Mouse (Mus musculus) stomach, postnatal 0 days (tissue): ENCODE results near the gene Sypl2. TPM values are rescaled to one million over a fixed set of nuclear protein-coding genes. Genes with fewer than 3 reads are reported as not detected.

Experiments used
- ATAC-seq: fragments of 200-750 bp; cut with Nextera tagmentation; 2 replicates; pipeline ENCODE4 v1.8.0; 2017; ENCODE audit not compliant: low FRiP score, low TSS enrichment
- DNase-seq: peaks from one replicate; pipeline ENCODE4 v3.0.0-alpha.2; 2016; ENCODE audit warnings: low spot score
- H3K27ac ChIP-seq: fragments of 300-500 bp; sonication (generic); replicated peaks from 2 replicates; pipeline ENCODE4 v1.5.1; 2014; ENCODE audit warnings: mild to moderate bottlenecking, control low read depth
- H3K27me3 ChIP-seq: fragments of 300-500 bp; sonication (generic); 2 replicates; pipeline ENCODE4 v1.6.1; 2014; ENCODE audit warnings: low read length; ENCODE audit not compliant: control insufficient read depth, insufficient read depth
- H3K36me3 ChIP-seq: fragments of 300-500 bp; sonication (generic); 2 replicates; pipeline ENCODE4 v1.6.1; 2014; ENCODE audit warnings: low read length, mixed read lengths; ENCODE audit not compliant: control insufficient read depth, insufficient read depth
- H3K4me1 ChIP-seq: fragments of 300-500 bp; sonication (generic); replicated peaks from 2 replicates; pipeline ENCODE4 v1.6.1; 2014; ENCODE audit warnings: antibody characterized with exemption; ENCODE audit not compliant: control insufficient read depth, insufficient read depth
- H3K4me2 ChIP-seq: fragments of 300-500 bp; sonication (generic); replicated peaks from 2 replicates; pipeline ENCODE4 v1.6.1; 2014; ENCODE audit warnings: low read depth, mild to moderate bottlenecking, control low read depth, moderate library complexity
- H3K4me3 ChIP-seq: fragments of 300-500 bp; sonication (generic); 2 replicates; pipeline ENCODE4 v1.5.1; 2014; ENCODE audit warnings: low read depth, low read length, control low read depth
- H3K9ac ChIP-seq: fragments of 300-500 bp; sonication (generic); 2 replicates; pipeline ENCODE4 v1.6.1; 2014; ENCODE audit warnings: mild to moderate bottlenecking, low read length, control low read depth, mixed read lengths
- H3K9me3 ChIP-seq: fragments of 300-500 bp; sonication (generic); 2 replicates; pipeline ENCODE4 v1.6.1; 2016; ENCODE audit warnings: low read length; ENCODE audit not compliant: control insufficient read depth
- CTCF ChIP-seq: IDR thresholded peaks from 2 replicates; pipeline ENCODE4 v1.5.1; 2016; ENCODE audit warnings: antibody characterized with exemption, low read depth, mild to moderate bottlenecking, moderate library complexity
- EP300 ChIP-seq: optimal IDR thresholded peaks from 2 replicates; pipeline ENCODE3; 2016; ENCODE audit warnings: antibody characterized with exemption
- WGBS: fragments of 180-500 bp; shearing (Covaris S2); extraction: QIAGEN DNeasy Blood & Tissue Kit; methylation state at CpG from one replicate; pipeline ENCODE4 v1.1.7; 2014; 5-methylcytosine and 5-hydroxymethylcytosine counted together
- polyA plus RNA-seq: library from polyadenylated mRNA; unstranded; fragments of >200 nt; fragmentation: Nextera tagmentation; extraction: Ambion mirVana; gene quantifications from 2 replicates; pipeline ENCODE4 v1.2.1, GENCODE M21; 2015

Gene Sypl2
- polyA plus RNA-seq, 1 experiment from 2014 or later = 0.04 TPM

GRCm38 (mm10) chr3:108220661-108221060, 5.8 kb downstream of the Sypl2 start:
- Histone ChIP-seq H3K4me2 (no peak overlapping the region), H3K36me3 (no peaks in the 10 kb centered on the region), H3K9me3 (no peaks in the 10 kb centered on the region), H3K4me1 (no peaks in the 10 kb centered on the region), H3K4me3 (no peak overlapping the region), H3K9ac (no peak overlapping the region), H3K27ac (no peak overlapping the region), H3K27me3 (no peaks in the 10 kb centered on the region)
- TF ChIP-seq CTCF (no peak), EP300 (no peak)
- ATAC-seq (no peak), DNase-seq (no peak)
- 67% methylated on average over 3 of the region's 3 CpGs for WGBS

- Histone ChIP-seq H3K27ac (no peak overlapping the region), H3K27me3 (no peaks in the 10 kb centered on the region), H3K4me3 (no peak overlapping the region), H3K36me3 (no peaks in the 10 kb centered on the region), H3K9ac (no peak overlapping the region), H3K9me3 (no peaks in the 10 kb centered on the region), H3K4me2 (no peak overlapping the region), H3K4me1 (no peaks in the 10 kb centered on the region)
- WGBS = 9% methylated on average over 5 of the region's 5 CpGs
- peak; percentile 64 for DNase-seq
- ATAC-seq = no peak
- no peak for TF ChIP-seq EP300
- TF ChIP-seq CTCF = no peak
Observed at GRCm38 (mm10) chr3:108214734-108215133, 11.7 kb downstream of the Sypl2 start.

- H3K4me2 ChIP-seq = no peak overlapping the region
- no peaks in the 10 kb centered on the region for H3K27me3 ChIP-seq
- no peak for DNase-seq
- no peak overlapping the region for H3K4me3 ChIP-seq
- TF ChIP-seq CTCF (peak; percentile 25; the same call in 1 of the 2 replicates), EP300 (no peak)
- no peaks in the 10 kb centered on the region; the same call in 1 of the 2 replicates for H3K36me3 ChIP-seq
- ATAC-seq = no peak
- peaks cover 4% of the 10 kb centered on the region; the same call in 1 of the 2 replicates for H3K4me1 ChIP-seq
- H3K9ac ChIP-seq = no peak overlapping the region
- WGBS = 77% methylated on average over 8 of the region's 8 CpGs
- H3K27ac ChIP-seq = no peak overlapping the region
- H3K9me3 ChIP-seq = no peaks in the 10 kb centered on the region
Observed at GRCm38 (mm10) chr3:108212406-108212805, 14.0 kb downstream of the Sypl2 start.

DNA sequence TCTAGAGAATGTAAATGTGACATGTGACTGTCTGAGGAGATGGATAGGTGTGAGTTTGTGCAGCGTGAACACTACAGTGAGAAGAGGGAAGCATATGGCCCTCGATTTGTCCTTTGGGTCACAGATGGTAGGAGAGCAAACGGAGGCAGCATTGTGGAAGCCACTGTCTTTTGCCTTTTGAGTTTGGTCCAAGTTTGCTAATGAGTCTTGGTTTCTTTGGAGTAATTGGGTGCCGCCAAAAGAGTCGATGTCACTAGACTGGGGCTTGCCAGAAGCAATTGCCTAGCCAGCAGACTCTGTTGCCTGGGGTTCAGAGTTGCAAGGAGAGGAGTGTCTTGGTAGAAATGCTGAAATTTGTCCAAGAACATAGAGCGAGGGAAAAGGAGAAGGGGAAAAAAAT, 14.6 kb downstream of the Sypl2 start:
- no peak overlapping the region for H3K4me3 ChIP-seq
- H3K27me3 ChIP-seq = no peaks in the 10 kb centered on the region
- DNase-seq (no peak), ATAC-seq (no peak)
- H3K4me2 ChIP-seq = no peak overlapping the region
- no peaks in the 10 kb centered on the region; the same call in 1 of the 2 replicates for H3K36me3 ChIP-seq
- no peak for TF ChIP-seq CTCF
- TF ChIP-seq EP300 = no peak
- peaks cover 5% of the 10 kb centered on the region; the same call in 1 of the 2 replicates for H3K4me1 ChIP-seq
- WGBS = 81% methylated on average over 6 of the region's 6 CpGs
- H3K9ac ChIP-seq = no peak overlapping the region
- no peaks in the 10 kb centered on the region for H3K9me3 ChIP-seq
- no peak overlapping the region for H3K27ac ChIP-seq

DNA sequence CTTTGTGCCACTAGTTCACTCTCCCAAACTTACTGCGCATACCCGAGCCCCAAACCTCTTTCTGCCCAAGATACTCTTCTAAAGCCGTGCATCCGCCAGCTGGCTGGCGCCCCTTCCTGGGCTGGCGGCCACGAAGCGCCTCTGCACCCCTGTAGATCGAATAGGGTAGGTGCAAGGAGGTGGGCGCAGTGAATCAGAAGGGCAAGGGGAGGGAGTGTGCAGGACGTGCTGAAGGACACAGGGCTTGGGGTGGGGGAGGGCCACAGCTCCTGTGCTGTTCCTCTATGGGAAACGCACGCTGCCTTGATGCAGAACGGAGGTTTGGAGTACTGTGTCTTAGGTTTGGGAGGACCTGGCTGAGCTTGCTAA, 15.7 kb downstream of the Sypl2 start, which contains the start of gene Atxn7l2:
Gene Atxn7l2, minus strand, starts transcription at position 164 of the 369 bp plus-strand sequence.
- no peaks in the 10 kb centered on the region for H3K27me3 ChIP-seq
- peak; percentile 67 for ATAC-seq
- under 1% methylated on average over 14 of the region's 14 CpGs for WGBS
- DNase-seq = no peak
- TF ChIP-seq EP300 (no peak), CTCF (peak; percentile 56)
- peak within 1 kb of the TSS; percentile 76 for H3K4me3 ChIP-seq
- H3K4me2 ChIP-seq = peak within 1 kb of the TSS; percentile 94
- peaks cover 5% of the 10 kb centered on the region; the same call in 1 of the 2 replicates for H3K4me1 ChIP-seq
- H3K9me3 ChIP-seq = no peaks in the 10 kb centered on the region
- H3K36me3 ChIP-seq = no peaks in the 10 kb centered on the region; the same call in 1 of the 2 replicates
- H3K27ac ChIP-seq = peak within 1 kb of the TSS; percentile 91
- peak within 1 kb of the TSS; percentile 87 for H3K9ac ChIP-seq

DNA sequence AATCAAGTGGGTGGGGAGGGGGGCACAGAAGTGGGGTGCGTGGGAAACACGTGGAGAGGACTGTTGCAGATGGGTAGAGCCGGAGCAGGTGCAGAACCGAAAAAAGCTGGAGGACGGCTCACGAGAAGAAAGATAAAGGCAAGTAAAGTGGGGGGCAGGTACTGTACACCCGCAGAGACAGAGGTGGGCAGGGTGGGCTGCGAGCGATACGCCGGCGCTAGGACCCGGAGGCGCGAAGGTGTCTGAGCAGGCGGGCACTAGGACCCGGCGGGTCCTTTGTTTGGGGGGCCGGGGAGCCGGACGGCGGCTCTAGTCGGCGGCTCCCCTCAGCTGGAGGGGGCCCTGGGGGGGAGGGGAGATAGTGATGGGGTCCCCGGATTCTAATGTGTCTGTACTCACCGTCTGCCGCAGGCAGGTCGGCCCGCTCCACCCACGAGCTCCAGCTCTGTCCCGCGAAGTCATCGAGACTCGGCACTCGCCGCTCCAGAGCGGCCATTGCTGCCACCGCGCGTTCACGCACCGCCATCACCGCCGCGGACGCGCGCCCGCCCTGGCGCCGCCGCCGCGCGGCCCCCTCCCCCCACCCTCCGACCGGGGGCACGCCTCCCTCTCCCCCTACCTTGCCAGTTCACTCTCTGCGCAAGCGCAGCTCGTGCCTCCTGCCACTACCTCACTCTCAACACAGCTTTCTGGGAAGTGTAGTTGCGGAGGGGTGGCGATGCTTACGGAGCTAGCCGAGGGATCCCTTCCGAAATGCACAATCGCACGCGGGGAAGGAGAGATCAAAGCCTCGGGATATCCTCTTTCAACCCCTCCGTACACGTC, 16.3 kb downstream of the Sypl2 start:
- TF ChIP-seq EP300 = no peak
- no peak for TF ChIP-seq CTCF
- DNase-seq = peak; percentile 96
- peak overlapping the region; percentile 87 for H3K9ac ChIP-seq
- H3K27me3 ChIP-seq = no peaks in the 10 kb centered on the region
- peak overlapping the region; percentile 94 for H3K4me2 ChIP-seq
- ATAC-seq = peak; percentile 95
- peak overlapping the region; percentile 91 for H3K27ac ChIP-seq
- peak overlapping the region; percentile 76 for H3K4me3 ChIP-seq
- WGBS = under 1% methylated on average over 71 of the region's 72 CpGs
- no peaks in the 10 kb centered on the region; the same call in 1 of the 2 replicates for H3K36me3 ChIP-seq
- no peaks in the 10 kb centered on the region for H3K9me3 ChIP-seq
- H3K4me1 ChIP-seq = peaks cover 5% of the 10 kb centered on the region; the same call in 1 of the 2 replicates
